Mouse (Mus musculus) gastrocnemius, postnatal 36 days (tissue): Measurements from ENCODE around the gene Cnga1. TPM values are rescaled to one million over a fixed set of nuclear protein-coding genes. Genes with fewer than 3 reads are reported as not detected.

Experiments
- DNase-seq, 2 experiments: peaks; one replicate each; pipeline ENCODE4 v3.0.0; 2022
- intact Hi-C: fragments of 180-260 bp; cut with DNase I; formaldehyde crosslinking; loops from one replicate; pipeline ENCODE4 v1.15.1; 2025
- long read RNA-seq, 2 experiments: library from polyadenylated mRNA; stranded (forward); transcript quantifications; one replicate each; pipeline ENCODE4 v2.0.0; 2021
- total RNA-seq, 2 experiments: library from RNA; stranded (reverse); gene quantifications; 2 replicates each; pipeline ENCODE4 v1.2.3; 2021

The Cnga1 gene
- not detected for total RNA-seq
- long read RNA-seq, experiment 1: 0 reads
- long read RNA-seq, experiment 2: 0 reads

DNA sequence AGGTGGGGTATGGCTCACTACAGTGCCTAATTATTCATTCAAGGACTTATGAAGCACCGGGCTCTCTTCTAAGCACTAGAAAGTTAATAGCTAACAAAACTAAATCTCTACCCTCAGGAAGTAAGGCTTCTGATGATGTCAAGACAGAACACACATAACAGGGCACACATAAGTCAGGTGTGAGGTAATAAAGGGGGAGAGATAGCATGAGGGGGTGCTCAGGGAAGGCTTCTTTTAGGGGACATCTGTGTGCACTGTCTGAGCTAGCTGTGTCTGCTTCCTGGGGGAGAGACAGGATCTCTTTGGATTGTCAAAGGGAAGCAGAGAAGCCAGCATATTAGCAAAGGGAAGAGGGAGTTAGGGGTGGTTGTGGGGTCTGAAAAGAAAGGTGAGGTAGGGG, at the start of gene Cnga1:
Gene Cnga1 (minus strand): TSS at position 101 of the 400 bp plus-strand sequence.
- intact Hi-C loops: no loop called here
- no peak for DNase-seq

DNA sequence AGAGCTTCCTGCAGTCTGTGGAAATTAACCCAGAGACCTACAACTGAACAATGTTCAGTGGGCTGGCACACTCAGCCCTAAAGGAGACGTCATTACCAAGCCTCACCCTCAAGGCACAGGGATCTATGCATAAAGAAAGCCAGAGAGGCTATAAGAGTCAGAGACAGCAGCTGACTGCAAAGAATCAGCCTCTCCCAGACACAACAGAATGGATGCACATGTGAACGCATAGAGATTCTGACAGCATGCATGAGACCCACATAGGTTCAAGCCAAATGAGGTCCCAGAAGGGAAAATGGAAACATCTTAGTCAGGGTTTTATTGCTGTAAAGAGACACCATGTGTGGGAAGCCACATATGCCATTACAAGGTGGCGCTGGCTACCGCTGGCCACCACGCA, 46.4 kb upstream of the Cnga1 start:
- DNase-seq: no peak
- intact Hi-C loops: no loop called here

DNA sequence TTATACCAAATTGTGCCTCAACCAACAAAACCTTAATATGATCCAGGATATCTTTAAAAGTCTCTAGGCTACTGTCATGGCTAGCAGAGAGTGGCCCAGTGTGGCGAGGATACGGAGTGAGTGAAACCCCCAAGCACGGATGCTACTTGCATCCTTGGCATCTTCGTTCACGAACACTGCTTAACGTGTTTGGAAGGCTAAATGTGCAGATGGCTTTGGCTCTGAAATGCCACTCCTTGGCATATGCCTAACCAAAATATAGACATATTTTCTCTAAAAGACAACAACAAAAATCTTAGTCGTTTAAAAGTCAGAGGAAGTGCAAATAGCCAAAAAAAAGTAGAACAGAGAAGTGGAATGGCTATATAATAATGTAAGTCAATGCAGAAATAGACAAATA, 45.5 kb upstream of the Cnga1 start:
- intact Hi-C loops: no loop called here
- no peak for DNase-seq

DNA sequence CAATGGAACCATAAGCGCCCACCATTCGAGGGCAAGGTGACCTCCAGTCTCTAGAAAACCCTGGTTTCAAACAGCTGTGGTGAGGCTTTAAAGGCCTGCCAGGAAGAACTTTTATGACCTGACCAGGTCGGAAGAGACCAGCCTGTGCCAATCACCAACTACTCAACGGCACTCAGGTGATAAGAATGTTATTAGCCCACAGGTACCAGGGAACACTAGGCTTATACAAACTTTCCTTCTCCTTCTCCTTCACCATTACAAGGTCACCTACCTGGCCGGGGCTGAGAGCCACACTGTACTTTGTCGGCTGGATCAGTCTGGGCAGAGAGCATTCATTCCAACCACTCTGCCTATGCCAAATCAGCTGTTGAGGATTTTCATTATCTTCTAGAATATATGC, 37.4 kb upstream of the Cnga1 start:
- DNase-seq: no peak
- intact Hi-C loops: no loop called here

DNA sequence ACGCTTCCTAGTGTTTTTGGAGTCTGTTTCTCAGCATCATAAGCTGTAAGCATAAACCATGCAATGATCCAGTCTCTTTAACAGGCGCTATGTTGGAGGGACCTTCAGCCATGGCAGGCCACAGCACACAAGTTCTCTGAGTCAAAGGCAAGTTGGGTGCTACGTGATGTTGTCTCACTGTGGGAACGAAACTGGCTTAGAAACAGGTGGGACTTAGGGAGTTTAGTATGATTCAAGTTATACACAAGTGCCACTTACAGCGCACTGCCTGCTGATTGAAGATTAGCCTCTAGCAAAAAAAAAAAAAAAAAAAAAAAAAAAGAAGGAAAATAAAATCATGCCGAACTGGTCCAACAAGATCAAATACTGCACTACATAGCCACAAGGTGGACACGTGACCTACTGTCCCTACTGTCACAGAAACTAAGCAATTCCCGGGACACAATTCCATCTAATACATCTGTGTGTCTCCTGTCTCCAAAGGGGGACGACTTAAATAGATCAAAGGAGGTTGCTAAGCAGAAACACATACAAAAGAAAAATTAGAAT, 31.0 kb upstream of the Cnga1 start:
- no peak for DNase-seq
- intact Hi-C loops: no loop called here

DNA sequence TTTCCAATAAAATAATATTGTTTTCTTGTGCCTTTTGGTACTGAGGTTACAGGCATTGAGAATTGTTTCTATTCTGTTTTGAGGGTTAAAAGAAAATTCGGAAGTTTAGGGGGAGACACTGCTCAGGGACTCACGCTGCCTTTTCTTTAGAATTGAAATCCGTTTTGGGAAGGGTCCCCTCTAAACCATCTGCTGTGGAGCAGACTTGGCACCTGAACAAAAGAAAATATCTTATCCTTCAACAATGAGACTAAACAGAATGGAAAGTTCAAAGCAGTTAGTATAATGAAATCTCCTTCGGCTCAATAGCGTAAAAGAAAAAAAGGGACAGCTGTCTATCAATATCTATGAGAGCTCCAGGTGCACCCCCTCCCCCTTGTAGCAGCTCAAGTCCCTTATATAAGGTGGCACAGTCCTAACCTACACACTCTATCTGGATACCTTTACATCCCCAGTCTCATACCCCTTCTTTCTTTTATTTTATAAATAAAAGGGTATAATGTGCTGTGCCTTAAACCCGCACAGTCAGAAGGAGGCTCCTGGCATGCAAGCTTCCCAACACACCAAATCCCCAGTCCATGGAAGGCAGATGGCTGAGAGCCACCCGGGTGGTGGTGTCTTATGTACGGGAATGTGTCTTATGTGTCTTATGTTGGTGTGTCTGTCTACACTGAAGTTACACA, 27.1 kb upstream of the Cnga1 start:
- no peak for DNase-seq
- intact Hi-C loops: no loop called here

DNA sequence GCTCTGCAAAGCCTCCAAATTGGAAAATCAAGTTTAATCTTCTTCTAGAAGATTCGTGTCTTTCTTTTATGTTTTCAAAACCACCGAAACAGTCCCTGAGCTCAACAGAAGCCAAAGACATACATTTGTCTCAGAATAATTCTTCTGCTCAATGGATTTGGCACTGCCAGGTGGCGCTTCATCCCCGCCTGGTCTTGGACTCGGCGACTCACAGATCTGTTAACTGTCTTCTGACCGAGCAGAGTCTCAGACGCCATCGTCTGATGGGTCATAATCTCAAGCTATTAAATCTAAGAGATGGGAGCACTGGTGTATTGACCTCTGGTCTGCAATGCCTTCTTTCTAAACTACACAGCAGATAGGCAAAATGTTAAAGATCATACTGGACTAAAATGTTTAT, 24.3 kb upstream of the Cnga1 start:
- intact Hi-C loops: no loop called here
- no peak for DNase-seq

DNA sequence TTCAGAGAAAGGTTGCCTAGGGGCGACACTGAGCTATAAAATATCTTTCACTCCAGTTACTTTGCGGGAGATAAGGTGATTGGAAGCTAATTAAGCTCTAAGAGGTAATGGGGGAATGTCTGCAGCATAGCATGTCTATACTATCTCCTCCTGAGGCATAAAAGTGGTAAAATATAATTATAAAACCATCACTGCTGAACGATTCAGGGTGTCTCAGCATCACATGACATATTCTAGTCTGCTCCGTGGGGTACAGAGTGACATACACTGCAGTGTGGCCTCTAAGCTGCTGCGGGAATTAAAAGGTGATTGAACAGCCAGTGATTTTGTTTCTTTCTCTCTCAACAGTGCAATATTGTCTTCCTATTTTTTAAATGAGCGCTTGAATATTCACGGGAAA, 22.4 kb upstream of the Cnga1 start:
- no peak for DNase-seq
- intact Hi-C loops: no loop called here

DNA sequence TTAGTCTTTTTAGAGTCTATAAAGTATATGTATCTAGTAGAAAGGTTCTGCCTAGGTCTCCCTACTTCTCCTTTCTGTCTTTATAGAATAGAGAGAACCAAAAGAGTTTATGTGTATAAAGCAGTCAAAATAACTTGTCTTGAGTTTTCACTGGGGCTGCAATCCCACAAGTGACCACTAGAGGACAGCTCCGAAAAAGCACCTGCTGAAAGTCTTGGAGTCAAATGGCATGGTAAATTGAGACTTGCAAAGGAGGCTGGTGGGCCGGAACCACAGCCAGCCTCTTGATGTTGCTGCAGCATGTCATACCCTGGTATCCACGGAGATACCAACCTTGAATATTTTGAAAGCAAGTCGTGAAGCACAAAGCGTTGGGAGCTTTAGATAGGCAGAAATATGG, 21.2 kb upstream of the Cnga1 start:
- intact Hi-C loops: loop anchor here (2.0 kb wide), 2 partner anchors 46 to 96 kb away; no protein-coding TSS in a partner anchor
- peak; percentile 21 to 31 for DNase-seq

DNA sequence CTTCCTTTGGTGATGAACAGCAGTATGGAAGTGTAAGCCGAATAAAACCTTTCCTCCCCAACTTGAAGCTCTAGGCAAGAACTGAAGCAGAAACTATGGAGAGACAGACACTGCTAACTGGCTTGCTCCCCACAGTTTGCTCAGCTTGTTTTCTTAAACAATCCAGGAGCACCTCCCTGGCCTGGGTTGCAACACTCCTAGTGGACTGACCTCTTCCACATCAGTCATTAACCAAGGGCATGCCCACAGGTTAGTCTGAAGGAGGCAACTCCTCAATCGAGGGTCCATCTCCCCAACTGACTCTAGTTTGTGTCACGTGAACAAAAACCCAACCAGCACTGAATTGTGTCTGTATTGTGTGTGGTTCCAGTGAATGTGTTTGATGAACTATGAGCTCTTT, 20.8 kb upstream of the Cnga1 start:
- intact Hi-C loops: loop anchor here (2.0 kb wide), 2 partner anchors 46 to 96 kb away; no protein-coding TSS in a partner anchor
- no peak for DNase-seq

DNA sequence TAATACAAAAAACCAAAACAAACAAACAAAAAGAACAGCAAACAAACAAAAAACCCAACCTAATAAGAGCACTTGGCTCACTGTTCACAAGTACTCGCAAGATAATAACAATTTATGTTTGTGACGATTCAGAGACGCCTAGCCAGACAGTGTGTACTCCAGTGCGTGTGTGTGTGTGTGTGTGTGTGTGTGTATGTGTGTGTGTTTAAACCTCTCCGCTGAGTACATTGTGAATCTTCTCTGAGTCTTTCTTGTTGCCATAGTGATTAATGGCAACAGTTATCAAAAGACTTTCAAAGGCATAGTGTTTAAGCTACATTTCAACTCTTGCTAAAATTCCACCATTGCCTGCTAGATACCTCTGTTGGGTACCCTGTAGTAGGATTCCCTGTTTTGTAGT, 20.1 kb upstream of the Cnga1 start:
- DNase-seq: no peak
- intact Hi-C loops: loop anchor here (2.0 kb wide), 2 partner anchors 47 to 97 kb away; no protein-coding TSS in a partner anchor

DNA sequence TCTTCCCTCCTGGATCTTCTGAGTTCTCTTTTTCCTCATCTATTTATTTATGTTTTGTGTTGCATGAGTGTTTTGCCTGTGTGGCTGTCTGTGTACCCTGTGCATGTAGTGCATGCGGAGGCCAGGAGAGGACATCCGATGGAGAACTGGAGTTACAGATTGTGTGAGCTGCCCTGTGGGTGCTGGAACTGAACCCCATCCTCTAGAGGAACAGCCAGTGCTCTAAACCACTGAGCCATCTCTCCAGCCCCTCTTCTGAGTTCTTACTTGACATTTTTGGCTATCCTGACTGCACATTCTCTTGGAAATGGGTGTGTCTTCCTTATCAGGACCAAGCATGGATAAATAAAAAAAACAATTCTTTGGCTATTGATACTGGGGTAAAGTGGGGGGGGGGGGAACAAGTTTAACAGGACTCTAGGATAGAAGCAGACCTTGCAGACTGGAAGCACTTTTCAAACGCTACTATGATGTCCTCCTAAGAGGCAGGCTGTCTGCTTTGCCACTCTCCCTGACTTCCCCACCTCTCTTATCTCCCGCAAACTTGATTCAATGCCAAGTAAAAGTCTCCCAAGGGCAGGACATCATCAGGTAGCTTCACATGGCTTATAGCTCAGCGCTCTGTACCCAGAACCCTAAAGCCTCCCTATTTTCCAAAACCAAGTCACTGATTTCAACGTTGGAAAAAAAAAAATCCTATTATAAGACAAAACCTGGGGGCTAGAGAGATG, 17.1 kb upstream of the Cnga1 start:
- DNase-seq: no peak
- intact Hi-C loops: no loop called here

DNA sequence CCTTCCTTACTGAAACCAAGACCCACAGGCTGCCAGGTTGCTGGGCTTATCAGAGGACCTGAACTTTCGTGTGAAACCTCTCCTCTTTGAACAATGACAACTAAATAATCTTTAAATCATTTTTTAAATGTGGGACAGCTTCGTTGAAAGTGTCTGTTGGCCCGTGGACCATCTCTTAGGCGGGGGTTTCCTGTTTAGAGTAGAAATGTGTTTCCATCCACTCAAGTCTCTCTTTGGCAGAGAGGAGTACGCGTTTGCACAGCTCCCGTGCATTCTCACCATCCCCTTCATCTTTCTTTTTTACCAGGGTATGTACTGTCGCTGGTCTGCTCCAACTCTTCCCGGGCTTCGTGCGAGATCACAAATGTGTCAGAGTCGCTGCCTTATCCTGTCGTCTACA, 14.3 kb upstream of the Cnga1 start:
- intact Hi-C loops: no loop called here
- no peak for DNase-seq

DNA sequence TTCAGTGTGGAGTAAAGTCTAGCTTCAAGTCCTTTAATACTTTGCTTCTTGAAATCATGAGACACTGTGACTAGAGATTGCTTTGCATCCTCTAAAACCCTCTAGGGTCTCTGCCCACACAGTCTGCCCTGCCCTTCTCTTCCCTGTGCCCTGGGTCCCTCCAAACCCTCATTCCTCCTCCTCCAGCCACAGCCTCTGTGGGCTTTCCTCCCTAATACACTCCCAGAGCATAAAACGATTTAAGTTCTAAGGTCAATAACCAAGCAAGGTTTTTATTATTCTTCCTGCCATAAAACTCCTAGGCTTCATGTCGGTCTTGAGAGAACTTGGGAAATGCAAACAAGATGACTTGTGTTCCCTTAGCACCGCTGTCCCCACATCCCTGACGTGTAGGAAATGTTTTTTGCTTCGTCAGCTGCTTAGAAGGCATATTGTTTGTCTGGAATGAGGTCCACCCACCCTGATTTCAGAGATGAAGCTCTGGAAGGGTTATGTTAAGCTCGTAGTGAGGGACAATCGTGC, 12.3 kb upstream of the Cnga1 start:
- intact Hi-C loops: no loop called here
- DNase-seq: no peak

DNA sequence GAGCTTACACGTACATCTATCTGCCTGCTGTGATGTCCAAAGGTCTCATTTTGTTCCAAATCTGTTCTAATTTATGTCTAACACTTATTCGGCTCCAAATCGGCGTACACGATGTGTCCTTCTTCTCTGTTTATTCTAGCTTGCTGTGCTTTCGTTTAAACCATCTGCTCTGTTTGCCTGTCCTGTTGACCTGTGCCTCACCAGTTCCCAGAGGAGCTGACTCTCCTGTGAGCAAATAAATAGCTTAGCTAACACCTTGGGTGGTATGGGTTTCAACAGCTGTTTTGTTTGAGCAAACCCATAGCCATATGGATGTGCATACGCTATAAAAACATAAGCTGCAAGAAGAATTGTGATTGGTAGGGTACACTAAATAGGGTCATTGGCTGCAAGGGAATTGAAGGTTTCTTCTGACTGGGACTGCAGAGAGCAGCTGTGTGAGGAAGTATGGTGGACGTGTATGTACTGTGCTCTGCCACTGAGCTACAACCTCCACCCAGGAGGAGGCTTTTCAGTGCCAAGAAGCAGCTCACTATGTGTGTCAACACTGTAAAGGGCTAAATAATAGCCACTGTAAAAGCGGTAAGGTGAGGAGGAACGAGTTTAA, 9.1 kb upstream of the Cnga1 start:
- intact Hi-C loops: no loop called here
- DNase-seq: no peak

DNA sequence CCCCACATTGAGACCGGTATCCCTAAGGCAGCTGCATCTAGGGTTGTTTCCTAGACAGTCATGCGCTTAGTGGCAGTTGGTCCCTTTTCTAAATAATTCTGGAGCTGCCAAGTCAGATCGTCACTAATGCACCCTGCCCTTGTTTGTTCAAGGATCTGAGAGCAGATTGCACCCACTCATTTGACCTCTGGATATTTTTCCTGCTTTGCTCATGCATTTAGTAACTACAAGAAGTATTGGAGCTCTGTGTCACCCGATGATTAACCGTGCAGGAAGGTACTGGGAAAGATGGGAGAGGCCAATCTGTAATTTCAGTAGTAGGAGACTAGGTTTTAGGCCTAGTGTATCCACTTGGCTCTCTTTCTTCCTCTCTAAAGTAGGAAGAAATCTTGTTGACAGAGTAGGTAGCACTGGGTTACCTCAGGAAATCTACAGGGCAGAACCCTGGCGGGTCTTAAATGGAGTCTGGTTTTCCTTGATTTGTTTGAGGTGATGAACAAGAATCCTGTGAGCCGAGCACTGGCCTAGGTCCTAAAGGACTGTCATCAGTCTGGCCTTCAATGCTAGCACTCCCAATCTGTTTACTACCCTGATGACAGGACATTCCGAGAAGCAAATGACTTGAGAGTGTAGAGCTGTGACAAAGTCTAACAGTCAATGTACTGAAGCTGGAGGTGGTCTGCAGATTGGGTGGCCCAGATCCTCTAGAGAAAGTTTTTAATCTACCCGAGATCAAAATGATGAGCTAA, 5.1 kb upstream of the Cnga1 start:
- intact Hi-C loops: no loop called here
- no peak for DNase-seq

DNA sequence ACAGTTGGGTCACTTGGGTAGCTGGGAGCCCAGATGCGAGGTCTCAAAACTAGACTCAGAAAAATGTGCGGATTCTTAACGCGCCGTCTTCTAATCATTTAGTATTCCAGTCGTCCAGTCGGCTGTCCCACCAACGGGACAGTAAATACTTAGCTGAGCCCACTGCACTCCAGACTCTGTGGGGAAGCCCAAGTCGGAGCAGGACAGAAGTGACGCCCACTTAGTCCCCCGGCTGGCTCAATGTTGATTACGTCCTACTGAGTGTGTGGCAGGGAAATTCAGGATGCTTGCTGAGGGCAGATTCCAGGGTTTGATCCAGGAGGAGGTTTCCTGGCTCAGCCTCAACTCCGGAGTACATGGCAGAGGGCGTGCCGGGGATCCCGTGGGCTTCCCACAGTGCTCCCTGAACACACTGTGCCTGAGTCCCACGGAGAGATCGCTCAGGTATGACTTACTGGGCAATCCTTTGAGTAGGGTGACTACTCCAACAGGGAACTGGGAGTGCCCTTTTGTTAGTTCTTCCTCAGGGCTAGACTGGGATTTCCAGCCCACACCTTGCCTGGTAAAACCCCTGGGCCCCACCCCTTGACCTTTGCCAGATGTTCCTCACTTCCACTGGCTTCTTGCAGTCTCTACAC, 4.0 kb upstream of the Cnga1 start:
- intact Hi-C loops: no loop called here
- no peak for DNase-seq

DNA sequence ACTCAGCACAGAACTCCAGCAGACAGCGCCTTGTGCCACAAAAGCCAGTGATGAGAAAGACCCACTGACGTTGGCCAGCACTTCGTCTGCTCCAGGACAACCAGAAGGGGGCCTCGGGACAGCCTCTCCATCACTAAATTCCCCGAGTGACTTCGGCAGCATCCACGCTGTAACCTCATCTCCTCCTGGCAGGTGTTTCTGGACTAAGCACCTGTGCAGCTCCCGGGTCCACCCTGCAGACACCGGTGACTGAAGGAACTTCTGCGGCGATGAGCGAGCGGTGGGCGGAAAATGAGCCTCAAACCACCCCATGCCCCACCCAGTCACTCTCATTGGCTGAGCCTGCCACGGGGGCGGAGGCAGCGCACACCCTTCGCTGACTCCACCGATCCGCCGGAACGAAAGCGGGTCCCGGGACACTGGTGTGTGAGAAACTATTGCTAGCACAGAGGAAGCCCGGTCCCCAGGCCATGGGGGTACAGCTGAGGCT, 3.4 kb upstream of the Cnga1 start, which contains the start of gene Nipal1:
Gene Nipal1 (plus strand): TSS at position 378 of the 490 bp plus-strand sequence.
- intact Hi-C loops: no loop called here
- DNase-seq: peak; percentile 22 to 38

DNA sequence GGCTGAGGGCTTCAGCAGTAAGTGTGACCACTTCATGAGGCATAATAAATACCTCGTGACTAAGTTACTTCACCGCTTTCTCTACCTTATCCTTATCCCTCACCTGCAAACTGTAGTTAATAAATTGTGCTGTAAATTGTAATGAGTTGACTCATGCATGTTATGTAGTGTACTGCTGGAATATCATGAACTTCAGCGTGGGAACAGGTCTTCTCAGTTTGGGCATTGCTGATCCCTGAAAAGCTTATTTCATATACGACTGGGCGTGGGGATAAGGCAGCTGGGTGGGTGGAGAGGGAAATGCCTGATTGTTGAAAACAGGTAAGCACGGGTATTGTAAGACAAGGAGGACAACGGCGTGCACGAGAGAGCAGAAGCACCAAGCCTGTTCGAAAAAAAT, 2.9 kb upstream of the Cnga1 start:
- DNase-seq: no peak
- intact Hi-C loops: no loop called here

DNA sequence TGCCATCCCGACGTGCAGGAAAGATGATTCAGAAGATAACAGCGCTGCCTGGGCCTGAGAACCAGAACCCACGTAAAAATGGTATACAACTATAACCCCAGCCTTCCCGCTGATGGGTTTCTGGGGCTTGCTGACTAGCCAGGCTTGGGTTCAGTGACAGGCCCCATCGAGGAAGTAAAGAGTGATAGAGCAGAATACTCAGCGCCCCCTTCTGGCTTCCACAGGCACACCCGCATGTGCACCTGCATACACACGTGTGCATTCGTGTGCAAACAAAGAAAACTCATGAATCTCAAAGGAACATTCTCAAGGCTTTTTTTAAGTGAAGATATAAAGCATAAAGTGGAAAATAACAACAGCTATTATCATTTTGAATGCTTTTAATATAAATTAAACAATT, 2.1 kb upstream of the Cnga1 start:
- no peak for DNase-seq
- intact Hi-C loops: no loop called here
